Mouse (Mus musculus) hindbrain, embryonic 10.5 days (tissue): ENCODE data around the gene Ctxn1. TPM values are rescaled to one million over a fixed set of nuclear protein-coding genes. Genes with fewer than 3 reads are reported as not detected.
"Not testable (repeated sequence)": the region's sequence is repeated elsewhere in the genome, so short reads cannot be mapped to it uniquely, and the experiment has no call there.

Source experiments
- DNase-seq: peaks from one replicate; pipeline ENCODE4 v3.0.0-alpha.2; 2017; ENCODE audit warnings: low spot score
- H3K27ac ChIP-seq: fragments of 300-500 bp; sonication (generic); 2 replicates; pipeline ENCODE4 v1.5.1; 2016; ENCODE audit warnings: mild to moderate bottlenecking, moderate library complexity
- H3K27me3 ChIP-seq: fragments of 300-500 bp; sonication (generic); 2 replicates; pipeline ENCODE4 v1.6.1; 2016; ENCODE audit warnings: mild to moderate bottlenecking; ENCODE audit not compliant: poor library complexity, insufficient read depth, severe bottlenecking
- H3K36me3 ChIP-seq: fragments of 300-500 bp; sonication (generic); 2 replicates; pipeline ENCODE4 v1.6.1; 2016; ENCODE audit warnings: mild to moderate bottlenecking, moderate library complexity
- H3K4me1 ChIP-seq: fragments of 300-500 bp; sonication (generic); replicated peaks from 2 replicates; pipeline ENCODE4 v1.6.1; 2016; ENCODE audit warnings: mild to moderate bottlenecking
- H3K4me3 ChIP-seq: fragments of 300-500 bp; sonication (generic); 2 replicates; pipeline ENCODE4 v1.5.1; 2016; ENCODE audit warnings: mild to moderate bottlenecking, moderate library complexity
- H3K9me3 ChIP-seq: fragments of 300-500 bp; sonication (generic); 2 replicates; pipeline ENCODE4 v1.6.1; 2016; ENCODE audit warnings: mild to moderate bottlenecking, moderate library complexity
- WGBS: fragments of 180-500 bp; shearing (Covaris S2); methylation state at CpG from one replicate; pipeline ENCODE4 v1.1.7; 2016; 5-methylcytosine and 5-hydroxymethylcytosine counted together
- polyA plus RNA-seq: library from polyadenylated mRNA; unstranded; fragments of >200 nt; fragmentation: Nextera tagmentation; extraction: Ambion mirVana; gene quantifications from 2 replicates; pipeline ENCODE4 v1.2.1, GENCODE M21; 2016

Ctxn1 gene
- polyA plus RNA-seq, 1 experiment from 2014 or later, result 197 TPM

DNA sequence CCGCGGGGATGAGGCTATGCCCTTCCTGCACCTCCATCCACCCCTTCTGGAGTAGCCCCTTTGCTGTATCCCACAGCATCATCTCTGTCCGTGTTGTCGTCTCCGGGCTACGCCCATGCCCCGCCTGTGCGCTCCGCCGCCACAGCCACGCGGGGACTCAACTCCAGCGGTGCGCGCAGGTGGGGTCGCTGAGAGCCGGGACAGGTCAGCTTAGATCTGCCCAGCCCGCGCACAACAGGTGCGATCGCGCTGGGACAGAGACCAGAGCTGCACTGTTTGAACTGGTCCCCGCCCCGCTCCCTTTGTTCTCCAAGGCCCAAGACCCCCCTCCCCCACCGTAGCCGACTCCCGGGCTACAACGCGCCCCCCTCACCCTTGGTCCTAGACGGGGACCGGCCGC is 396 bp downstream of the Ctxn1 start:
- no peaks in the 10 kb centered on the region for H3K27me3 ChIP-seq
- 0% methylated on average over 32 of the region's 32 CpGs for WGBS
- H3K9me3 ChIP-seq, result 0 out of 2 replicates have a peak, but pooled peaks cover 3% of the 10 kb centered on the region
- peaks cover 37% of the 10 kb centered on the region for H3K4me1 ChIP-seq
- peak overlapping the region; percentile 98 for H3K27ac ChIP-seq
- peak overlapping the region; percentile 93 for H3K4me3 ChIP-seq
- no peak for DNase-seq
- peaks cover 79% of the 10 kb centered on the region for H3K36me3 ChIP-seq

GRCm38 (mm10) chr8:4258233-4258632 is 841 bp downstream of the Ctxn1 start:
- H3K27ac ChIP-seq, result peak overlapping the region; percentile 98
- peak; percentile 91 for DNase-seq
- peaks cover 41% of the 10 kb centered on the region for H3K4me1 ChIP-seq
- WGBS, result 2% methylated on average over 35 of the region's 35 CpGs
- no peaks in the 10 kb centered on the region for H3K27me3 ChIP-seq
- H3K36me3 ChIP-seq, result peaks cover 75% of the 10 kb centered on the region
- peak overlapping the region; percentile 93 for H3K4me3 ChIP-seq
- H3K9me3 ChIP-seq, result 0 out of 2 replicates have a peak, but pooled peaks cover 3% of the 10 kb centered on the region

DNA sequence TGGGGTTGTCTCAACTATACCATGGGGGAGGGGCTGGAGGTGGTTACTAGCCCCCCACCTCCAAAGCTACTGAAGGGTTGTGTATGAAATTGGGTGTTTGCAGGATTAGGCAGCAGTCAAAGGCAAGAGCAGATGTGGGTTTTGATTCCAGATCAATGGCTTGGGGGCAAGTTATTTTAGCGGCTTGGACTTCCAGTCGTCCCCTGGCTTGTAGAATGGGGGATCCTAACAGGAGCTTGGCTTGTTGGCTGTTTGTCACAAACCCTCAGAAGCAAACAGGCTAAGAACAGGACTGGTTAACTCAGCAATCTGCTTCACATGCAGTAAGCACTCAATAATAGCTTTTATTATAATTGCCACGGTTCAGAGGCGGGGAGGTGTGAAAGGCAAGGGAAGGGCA is 1.7 kb downstream of the Ctxn1 start:
- Histone ChIP-seq H3K4me3 (peak overlapping the region; percentile 93), H3K9me3 (0 out of 2 replicates have a peak, but pooled peaks cover 3% of the 10 kb centered on the region), H3K4me1 (peaks cover 45% of the 10 kb centered on the region), H3K36me3 (peaks cover 66% of the 10 kb centered on the region), H3K27me3 (no peaks in the 10 kb centered on the region), H3K27ac (peak overlapping the region; percentile 98)
- 80% methylated on average over 4 of the region's 4 CpGs for WGBS
- DNase-seq, result no peak

GRCm38 (mm10) chr8:4256911-4257310 is 2.2 kb downstream of the Ctxn1 start:
- Histone ChIP-seq H3K9me3 (0 out of 2 replicates have a peak, but pooled peaks cover 3% of the 10 kb centered on the region), H3K27me3 (no peaks in the 10 kb centered on the region), H3K27ac (peak overlapping the region; percentile 98; the same call in 1 of the 2 replicates), H3K4me3 (peak overlapping the region; percentile 93; the same call in 1 of the 2 replicates), H3K4me1 (peaks cover 46% of the 10 kb centered on the region), H3K36me3 (peaks cover 61% of the 10 kb centered on the region)
- no peak for DNase-seq
- 72% methylated on average over 4 of the region's 4 CpGs for WGBS

GRCm38 (mm10) chr8:4255471-4255870 is 3.6 kb downstream of the Ctxn1 start:
- 84% methylated on average over 7 of the region's 7 CpGs for whole genome bisulfite sequencing
- not testable (repeated sequence) for H3K27ac ChIP-seq, H3K4me3 ChIP-seq, H3K27me3 ChIP-seq, DNase-seq, H3K9me3 ChIP-seq
- Histone ChIP-seq H3K4me1 (peaks cover 49% of the 10 kb centered on the region), H3K36me3 (peaks cover 47% of the 10 kb centered on the region)

- WGBS, result 70% methylated on average over 6 of the region's 6 CpGs
- H3K36me3 ChIP-seq, result peaks cover 49% of the 10 kb centered on the region
- H3K4me1 ChIP-seq, result peaks cover 51% of the 10 kb centered on the region
Observed at GRCm38 (mm10) chr8:4254001-4254400, 5.1 kb downstream of the Ctxn1 start.

GRCm38 (mm10) chr8:4252934-4253841 is 5.9 kb downstream of the Ctxn1 start, which contains the start of gene Snapc2:
Gene Snapc2, plus strand, starts transcription at chr8:4253080.
- Histone ChIP-seq H3K36me3 (peaks cover 57% of the 10 kb centered on the region), H3K27me3 (peaks cover 23% of the 10 kb centered on the region), H3K4me3 (peak within 1 kb of the TSS; percentile 92), H3K27ac (peak within 1 kb of the TSS; percentile 95), H3K4me1 (peaks cover 58% of the 10 kb centered on the region), H3K9me3 (no peaks in the 10 kb centered on the region)
- WGBS, result 1% methylated on average over 69 of the region's 69 CpGs
- DNase-seq, result peak; percentile 95

More at GRCm38 (mm10) chr8:4254001-4254400, 5.1 kb downstream of the Ctxn1 start:
- Histone ChIP-seq H3K27me3 (peaks cover 15% of the 10 kb centered on the region), H3K4me3 (peak overlapping the region; percentile 92), H3K27ac (0 out of 2 replicates have a peak overlapping the region, but pooled peaks have one; percentile 12), H3K9me3 (0 out of 2 replicates have a peak, but pooled peaks cover 3% of the 10 kb centered on the region)
- DNase-seq, result no peak

DNA sequence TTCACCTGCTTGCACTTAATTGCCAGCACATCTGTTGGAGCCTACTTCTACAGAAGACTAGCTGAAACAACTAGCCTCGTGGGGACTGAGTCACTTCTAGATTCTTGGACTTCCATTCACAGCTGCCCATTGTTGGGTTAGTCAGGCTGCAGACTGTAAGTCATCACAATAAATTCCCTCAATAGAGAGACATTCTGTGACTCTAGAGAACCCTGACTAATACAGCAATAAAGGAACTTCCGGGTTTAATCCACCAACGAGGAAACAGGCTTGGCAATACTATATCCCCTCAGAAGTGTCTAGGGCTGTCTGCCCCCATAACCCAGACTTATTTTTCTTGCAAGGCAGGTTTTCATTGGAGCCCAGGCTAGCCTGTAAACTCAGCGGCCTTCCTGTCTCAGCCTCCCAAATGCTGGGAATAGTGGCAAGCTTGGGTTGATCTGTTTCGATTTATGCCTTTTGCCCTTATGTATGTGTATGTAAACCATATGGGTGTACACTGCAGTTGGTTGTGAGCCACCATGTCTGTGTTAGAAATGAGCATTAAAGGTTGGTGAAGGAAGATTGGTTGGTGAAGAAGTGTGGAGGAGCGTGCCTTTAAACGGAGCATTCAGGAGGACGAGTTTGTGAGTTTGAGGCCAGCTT is 6.8 kb downstream of the Ctxn1 start:
- H3K27ac ChIP-seq, result peak overlapping the region; percentile 95
- peaks cover 53% of the 10 kb centered on the region for H3K4me1 ChIP-seq
- peaks cover 31% of the 10 kb centered on the region for H3K27me3 ChIP-seq
- 51% methylated on average over 8 of the region's 8 CpGs for WGBS
- H3K36me3 ChIP-seq, result peaks cover 59% of the 10 kb centered on the region
- H3K9me3 ChIP-seq, result no peaks in the 10 kb centered on the region
- peak overlapping the region; percentile 92 for H3K4me3 ChIP-seq
- no peak for DNase-seq

- peaks cover 31% of the 10 kb centered on the region for H3K27me3 ChIP-seq
- no peaks in the 10 kb centered on the region for H3K9me3 ChIP-seq
- WGBS, result 30% methylated on average over 26 of the region's 26 CpGs
- H3K4me3 ChIP-seq, result peak overlapping the region; percentile 9; the same call in 1 of the 2 replicates
- H3K36me3 ChIP-seq, result peaks cover 59% of the 10 kb centered on the region
- H3K4me1 ChIP-seq, result peaks cover 45% of the 10 kb centered on the region
- DNase-seq, result peak; percentile 81
- H3K27ac ChIP-seq, result 0 out of 2 replicates have a peak overlapping the region, but pooled peaks have one; percentile 5
Observed at GRCm38 (mm10) chr8:4250306-4250970, 8.6 kb downstream of the Ctxn1 start.

GRCm38 (mm10) chr8:4249213-4249612 is 9.9 kb downstream of the Ctxn1 start:
- Histone ChIP-seq H3K4me3 (peak overlapping the region; percentile 6; the same call in 1 of the 2 replicates), H3K9me3 (no peaks in the 10 kb centered on the region), H3K36me3 (peaks cover 59% of the 10 kb centered on the region), H3K27ac (0 out of 2 replicates have a peak overlapping the region, but pooled peaks have one; percentile 50), H3K27me3 (peaks cover 31% of the 10 kb centered on the region), H3K4me1 (peaks cover 43% of the 10 kb centered on the region)
- WGBS, result 13% methylated on average over 29 of the region's 29 CpGs
- peak; percentile 52 for DNase-seq

DNA sequence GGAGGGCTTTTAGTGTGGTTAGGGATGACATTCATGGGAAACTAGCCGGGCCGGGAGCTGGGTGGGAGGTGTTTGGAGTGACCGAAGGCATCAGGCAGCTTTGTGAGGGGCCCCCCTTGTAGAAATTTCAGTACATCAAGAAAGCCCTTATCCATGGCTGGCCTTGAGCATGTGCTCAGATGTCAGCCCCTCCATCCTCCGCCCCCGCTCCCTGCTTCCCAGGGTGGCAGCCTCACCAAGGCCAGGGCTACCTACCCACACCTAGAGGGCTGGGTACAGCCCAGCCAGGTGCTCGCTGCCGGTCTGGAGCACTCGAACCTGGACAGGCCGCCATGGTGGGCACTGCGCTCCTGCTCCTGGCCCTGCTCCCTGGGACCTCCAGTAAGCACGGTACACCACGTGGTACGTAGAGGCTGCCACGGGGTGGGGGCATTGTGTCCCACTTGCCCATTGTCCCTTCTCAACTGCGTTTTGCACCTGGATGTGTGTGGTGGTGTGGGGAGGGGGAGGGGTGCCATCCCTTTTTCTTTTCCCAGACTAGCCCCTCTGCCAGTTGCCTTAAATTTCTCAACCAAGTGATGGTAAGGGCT is 11.0 kb downstream of the Ctxn1 start, which contains the start of gene Tgfbr3l:
TSS of gene Tgfbr3l (plus strand) at position 264 of the 590 bp plus-strand sequence.
- WGBS, result 80% methylated on average over 15 of the region's 15 CpGs
- H3K4me1 ChIP-seq, result peaks cover 34% of the 10 kb centered on the region
- no peak within 1 kb of the TSS for H3K4me3 ChIP-seq
- peaks cover 70% of the 10 kb centered on the region for H3K36me3 ChIP-seq
- H3K9me3 ChIP-seq, result no peaks in the 10 kb centered on the region
- DNase-seq, result no peak
- peaks cover 31% of the 10 kb centered on the region for H3K27me3 ChIP-seq
- no peak within 1 kb of the TSS for H3K27ac ChIP-seq

GRCm38 (mm10) chr8:4247241-4247640 is 11.8 kb downstream of the Ctxn1 start:
- Histone ChIP-seq H3K4me1 (peaks cover 29% of the 10 kb centered on the region), H3K27ac (no peak overlapping the region), H3K36me3 (peaks cover 78% of the 10 kb centered on the region), H3K9me3 (no peaks in the 10 kb centered on the region), H3K27me3 (peaks cover 31% of the 10 kb centered on the region), H3K4me3 (no peak overlapping the region)
- no peak for DNase-seq
- WGBS, result 92% methylated on average over 8 of the region's 8 CpGs
